Mouse (Mus musculus) central nervous system, embryonic 11.5 days (tissue): ENCODE measurements around the gene Gm3646. TPM values are rescaled to one million over a fixed set of nuclear protein-coding genes. Genes with fewer than 3 reads are reported as not detected.

Experiments
- polyA plus RNA-seq: library from polyadenylated mRNA; depleted of rRNA; stranded (reverse); fragments of >200 nt; gene quantifications from 2 replicates; pipeline ENCODE4 v1.2.3, GENCODE M21; 2012; rRNA removed

The Gm3646 gene
- not detected in 2 replicates for polyA plus RNA-seq

GRCm38 (mm10) chr1:39805243-39805979 lies at the start of gene Gm3646:
Gene Gm3646, minus strand, starts transcription at chr1:39805332.

Other genes with a start within 250 kb of the Gm3646 start
- 32.0 and 35.7 TPM in 2 replicates for gene Rnf149, start 227.9 kb downstream of the Gm3646 start, polyA plus RNA-seq
- gene Creg2, start 153.9 kb downstream of the Gm3646 start, polyA plus RNA-seq: 0.47 and 0.48 TPM in 2 replicates
- gene Rfx8, start 84.3 kb downstream of the Gm3646 start, polyA plus RNA-seq: 0.55 and 0.98 TPM in 2 replicates
- gene Map4k4, start 95.6 kb upstream of the Gm3646 start, polyA plus RNA-seq: 330 and 341 TPM in 2 replicates